ENCODE assay signal across 24 mouse cellular contexts in the genomic region with DNA sequence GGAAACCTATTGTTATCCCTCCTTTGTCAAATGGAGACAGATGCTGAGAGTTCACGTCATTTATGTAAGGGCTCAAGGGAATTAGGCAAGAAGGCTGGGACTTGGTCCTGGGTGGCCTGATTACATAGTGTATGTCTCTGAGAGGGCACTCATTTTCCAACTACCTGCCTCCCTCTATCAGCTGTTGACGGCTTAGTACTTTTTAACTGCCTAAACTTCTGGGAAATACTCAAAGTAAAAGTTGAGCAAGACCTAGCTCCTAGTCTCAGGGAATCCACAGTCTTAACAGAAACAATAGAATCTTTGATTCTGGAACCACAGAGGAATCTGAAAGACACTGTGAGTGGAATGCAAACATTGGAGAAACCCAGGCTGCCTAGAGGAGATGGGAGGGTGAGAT.
"Had no signal": no experiment of that assay in that cellular context is flagged by ENCODE, and none has a peak within 500 bp of the region (broad histone marks: within the 10 kb centered on the region; RNA-seq: fewer than 3 reads in every experiment).

No protein-coding gene starts in this region.

- H3K4me3 ChIP-seq: heart, embryonic 10.5 days; heart, embryonic 13.5 days; heart, embryonic 15.5 days; hindbrain, embryonic 13.5 days; hindbrain, embryonic 15.5 days; kidney, embryonic 15.5 days; limb, embryonic 13.5 days; limb, embryonic 15.5 days had no signal

- H3K27ac ChIP-seq: heart, embryonic 10.5 days; heart, embryonic 13.5 days; heart, embryonic 15.5 days; hindbrain, embryonic 13.5 days; hindbrain, embryonic 15.5 days; hindbrain, postnatal 0 days; kidney, embryonic 15.5 days; kidney, postnatal 0 days; limb, embryonic 13.5 days; limb, embryonic 15.5 days had no signal

- H3K27me3 ChIP-seq: heart, embryonic 13.5 days; heart, embryonic 15.5 days; hindbrain, embryonic 13.5 days; hindbrain, embryonic 15.5 days; kidney, embryonic 15.5 days; limb, embryonic 13.5 days; limb, embryonic 15.5 days had no signal

- H3K9me3 ChIP-seq: heart, embryonic 10.5 days; heart, embryonic 13.5 days; heart, embryonic 15.5 days; hindbrain, embryonic 13.5 days; hindbrain, embryonic 15.5 days; kidney, embryonic 15.5 days; limb, embryonic 13.5 days; limb, embryonic 15.5 days had no signal

- DNase-seq: gastrocnemius, postnatal 14 days; gastrocnemius, postnatal 36 days; heart, adult 18-20 months; heart, postnatal 14 days; heart, postnatal 36 days; kidney, adult 11 months; kidney, adult 2 months; kidney, adult 9 months; kidney, postnatal 14 days; kidney, postnatal 36 days; layer of hippocampus, adult 9-11 months; layer of hippocampus, postnatal 36 days; left cerebral cortex, postnatal 4 days had no signal

- ATAC-seq: hindbrain, postnatal 0 days; intestine, embryonic 16.5 days had no signal

- H3K9ac ChIP-seq: heart, embryonic 13.5 days; heart, embryonic 15.5 days; hindbrain, embryonic 13.5 days; hindbrain, embryonic 15.5 days; kidney, embryonic 15.5 days; limb, embryonic 13.5 days; limb, embryonic 15.5 days had no signal

- H3K4me1 ChIP-seq: hindbrain, embryonic 13.5 days; hindbrain, embryonic 15.5 days; limb, embryonic 13.5 days; limb, embryonic 15.5 days had no signal

- H3K36me3 ChIP-seq: heart, embryonic 10.5 days; heart, embryonic 13.5 days; heart, embryonic 15.5 days; hindbrain, embryonic 13.5 days; hindbrain, embryonic 15.5 days; kidney, embryonic 15.5 days; limb, embryonic 13.5 days; limb, embryonic 15.5 days had no signal

- H3K4me2 ChIP-seq: heart, embryonic 13.5 days; heart, embryonic 15.5 days; hindbrain, embryonic 13.5 days; hindbrain, embryonic 15.5 days; kidney, embryonic 15.5 days; limb, embryonic 13.5 days; limb, embryonic 15.5 days had no signal
